Mouse (Mus musculus) midbrain, embryonic 10.5 days (tissue): Measurements from ENCODE around the gene Nhsl2. TPM values are rescaled to one million over a fixed set of nuclear protein-coding genes. Genes with fewer than 3 reads are reported as not detected.

Source experiments
- DNase-seq: peaks from one replicate; pipeline ENCODE4 v3.0.0-alpha.2; 2017; ENCODE audit warnings: low spot score
- H3K27ac ChIP-seq: fragments of 300-500 bp; sonication (generic); replicated peaks from 2 replicates; pipeline ENCODE4 v1.5.1; 2016; ENCODE audit warnings: mild to moderate bottlenecking
- H3K27me3 ChIP-seq: fragments of 300-500 bp; sonication (generic); 2 replicates; pipeline ENCODE4 v1.6.1; 2016; ENCODE audit warnings: low read depth, mild to moderate bottlenecking; ENCODE audit not compliant: poor library complexity, severe bottlenecking
- H3K36me3 ChIP-seq: fragments of 300-500 bp; sonication (generic); 2 replicates; pipeline ENCODE4 v1.6.1; 2016; ENCODE audit warnings: mild to moderate bottlenecking, moderate library complexity
- H3K4me1 ChIP-seq: fragments of 300-500 bp; sonication (generic); 2 replicates; pipeline ENCODE4 v1.6.1; 2016
- H3K4me3 ChIP-seq: fragments of 300-500 bp; sonication (generic); 2 replicates; pipeline ENCODE4 v1.5.1; 2016; ENCODE audit warnings: mild to moderate bottlenecking, moderate library complexity
- H3K9me3 ChIP-seq: fragments of 300-500 bp; sonication (generic); replicated peaks from 2 replicates; pipeline ENCODE4 v1.6.1; 2016; ENCODE audit warnings: mild to moderate bottlenecking
- WGBS: fragments of 180-500 bp; shearing (Covaris S2); methylation state at CpG from one replicate; pipeline ENCODE4 v1.1.7; 2016; 5-methylcytosine and 5-hydroxymethylcytosine counted together
- polyA plus RNA-seq: library from polyadenylated mRNA; unstranded; fragments of >200 nt; fragmentation: Nextera tagmentation; extraction: Ambion mirVana; gene quantifications from 2 replicates; pipeline ENCODE4 v1.2.1, GENCODE M21; 2016

The Nhsl2 gene
- polyA plus RNA-seq, 1 experiment from 2014 or later: 14.1 TPM

- Histone ChIP-seq H3K27me3 (peaks cover 88% of the 10 kb centered on the region), H3K36me3 (no peaks in the 10 kb centered on the region), H3K4me3 (no peak overlapping the region), H3K4me1 (peaks cover 4% of the 10 kb centered on the region; the same call in 1 of the 2 replicates), H3K27ac (no peak overlapping the region), H3K9me3 (no peaks in the 10 kb centered on the region)
- WGBS: 88% methylated on average over 4 of the region's 4 CpGs
- DNase-seq: no peak
Measured at GRCm38 (mm10) chrX:102042386-102042785, 193.2 kb downstream of the Nhsl2 start.

- Histone ChIP-seq H3K9me3 (no peaks in the 10 kb centered on the region), H3K4me1 (peaks cover 11% of the 10 kb centered on the region), H3K27ac (no peak overlapping the region), H3K4me3 (no peak overlapping the region), H3K27me3 (peaks cover 87% of the 10 kb centered on the region), H3K36me3 (no peaks in the 10 kb centered on the region)
- DNase-seq: no peak
- 81% methylated on average over 6 of the region's 6 CpGs for WGBS
Measured at GRCm38 (mm10) chrX:102050552-102050951, 201.4 kb downstream of the Nhsl2 start.

GRCm38 (mm10) chrX:102051225-102051624 lies 202.0 kb downstream of the Nhsl2 start:
- no peak overlapping the region for H3K4me3 ChIP-seq
- no peaks in the 10 kb centered on the region for H3K36me3 ChIP-seq
- H3K9me3 ChIP-seq: no peaks in the 10 kb centered on the region
- DNase-seq: no peak
- WGBS: 82% methylated on average over 4 of the region's 4 CpGs
- H3K27me3 ChIP-seq: peaks cover 80% of the 10 kb centered on the region
- H3K4me1 ChIP-seq: peaks cover 11% of the 10 kb centered on the region
- no peak overlapping the region for H3K27ac ChIP-seq

GRCm38 (mm10) chrX:102053371-102053770 lies 204.2 kb downstream of the Nhsl2 start:
- H3K36me3 ChIP-seq: no peaks in the 10 kb centered on the region
- no peak overlapping the region for H3K4me3 ChIP-seq
- H3K27me3 ChIP-seq: peaks cover 84% of the 10 kb centered on the region
- 92% methylated on average over 2 of the region's 2 CpGs for WGBS
- H3K9me3 ChIP-seq: no peaks in the 10 kb centered on the region
- H3K4me1 ChIP-seq: peaks cover 11% of the 10 kb centered on the region
- H3K27ac ChIP-seq: no peak overlapping the region
- no peak for DNase-seq

- Histone ChIP-seq H3K4me3 (no peak overlapping the region), H3K27me3 (peaks cover 81% of the 10 kb centered on the region), H3K27ac (no peak overlapping the region), H3K9me3 (no peaks in the 10 kb centered on the region), H3K36me3 (no peaks in the 10 kb centered on the region), H3K4me1 (peaks cover 11% of the 10 kb centered on the region)
- DNase-seq: no peak
- 91% methylated on average over 4 of the region's 4 CpGs for WGBS
Measured at GRCm38 (mm10) chrX:102054009-102054408, 204.8 kb downstream of the Nhsl2 start.

GRCm38 (mm10) chrX:102059437-102059836 lies 210.3 kb downstream of the Nhsl2 start:
- Histone ChIP-seq H3K27me3 (peaks cover 79% of the 10 kb centered on the region), H3K4me3 (no peak overlapping the region), H3K36me3 (no peaks in the 10 kb centered on the region), H3K9me3 (no peaks in the 10 kb centered on the region), H3K4me1 (peaks cover 10% of the 10 kb centered on the region), H3K27ac (no peak overlapping the region)
- no peak for DNase-seq
- 66% methylated on average over 9 of the region's 9 CpGs for WGBS

- H3K27me3 ChIP-seq: peaks cover 82% of the 10 kb centered on the region
- 86% methylated on average over 5 of the region's 5 CpGs for WGBS
Measured at GRCm38 (mm10) chrX:102060243-102060642, 211.1 kb downstream of the Nhsl2 start.

GRCm38 (mm10) chrX:102060891-102061290 lies 211.7 kb downstream of the Nhsl2 start:
- no peaks in the 10 kb centered on the region for H3K36me3 ChIP-seq
- 51% methylated on average over 2 of the region's 2 CpGs for WGBS
- H3K4me3 ChIP-seq: no peak overlapping the region
- no peaks in the 10 kb centered on the region for H3K9me3 ChIP-seq
- peaks cover 24% of the 10 kb centered on the region for H3K4me1 ChIP-seq
- peaks cover 85% of the 10 kb centered on the region for H3K27me3 ChIP-seq
- no peak overlapping the region for H3K27ac ChIP-seq
- DNase-seq: no peak

More at GRCm38 (mm10) chrX:102060243-102060642, 211.1 kb downstream of the Nhsl2 start:
- Histone ChIP-seq H3K27ac (no peak overlapping the region), H3K4me3 (no peak overlapping the region), H3K4me1 (peaks cover 17% of the 10 kb centered on the region), H3K36me3 (no peaks in the 10 kb centered on the region), H3K9me3 (no peaks in the 10 kb centered on the region)
- no peak for DNase-seq

- H3K4me3 ChIP-seq: no peak overlapping the region
- DNase-seq: no peak
- H3K9me3 ChIP-seq: no peaks in the 10 kb centered on the region
- peaks cover 28% of the 10 kb centered on the region for H3K4me1 ChIP-seq
- H3K36me3 ChIP-seq: peaks cover 16% of the 10 kb centered on the region
- peaks cover 97% of the 10 kb centered on the region for H3K27me3 ChIP-seq
- no peak overlapping the region for H3K27ac ChIP-seq
- WGBS: 39% methylated on average over 3 of the region's 3 CpGs
Measured at GRCm38 (mm10) chrX:102064062-102064461, 214.9 kb downstream of the Nhsl2 start.

- DNase-seq: no peak
- Histone ChIP-seq H3K4me3 (no peak overlapping the region), H3K4me1 (peaks cover 37% of the 10 kb centered on the region), H3K27ac (no peak overlapping the region), H3K9me3 (no peaks in the 10 kb centered on the region), H3K27me3 (peaks cover 100% of the 10 kb centered on the region), H3K36me3 (peaks cover 19% of the 10 kb centered on the region)
- 40% methylated on average over 4 of the region's 4 CpGs for WGBS
Measured at GRCm38 (mm10) chrX:102065213-102065775, 216.1 kb downstream of the Nhsl2 start.

GRCm38 (mm10) chrX:102066134-102066533 lies 216.9 kb downstream of the Nhsl2 start:
- Histone ChIP-seq H3K36me3 (peaks cover 19% of the 10 kb centered on the region), H3K27ac (no peak overlapping the region), H3K4me3 (no peak overlapping the region), H3K4me1 (peaks cover 42% of the 10 kb centered on the region), H3K9me3 (no peaks in the 10 kb centered on the region; the same call in 1 of the 2 replicates), H3K27me3 (peaks cover 100% of the 10 kb centered on the region)
- WGBS: 16% methylated on average over 9 of the region's 9 CpGs
- DNase-seq: peak; percentile 70

- DNase-seq: no peak
- peaks cover 100% of the 10 kb centered on the region for H3K27me3 ChIP-seq
- H3K4me1 ChIP-seq: peaks cover 52% of the 10 kb centered on the region
- 84% methylated on average over 6 of the region's 6 CpGs for WGBS
- H3K4me3 ChIP-seq: no peak overlapping the region
- no peaks in the 10 kb centered on the region; the same call in 1 of the 2 replicates for H3K9me3 ChIP-seq
- H3K36me3 ChIP-seq: peaks cover 19% of the 10 kb centered on the region
- H3K27ac ChIP-seq: no peak overlapping the region
Measured at GRCm38 (mm10) chrX:102067118-102067517, 217.9 kb downstream of the Nhsl2 start.

GRCm38 (mm10) chrX:102068811-102069540 lies 219.8 kb downstream of the Nhsl2 start:
- DNase-seq: no peak
- no peaks in the 10 kb centered on the region; the same call in 1 of the 2 replicates for H3K9me3 ChIP-seq
- H3K4me3 ChIP-seq: no peak overlapping the region
- 94% methylated on average over 24 of the region's 24 CpGs for WGBS
- peaks cover 60% of the 10 kb centered on the region for H3K4me1 ChIP-seq
- peaks cover 19% of the 10 kb centered on the region for H3K36me3 ChIP-seq
- peaks cover 100% of the 10 kb centered on the region for H3K27me3 ChIP-seq
- H3K27ac ChIP-seq: no peak overlapping the region
